Mouse (Mus musculus): ENCODE data around the gene Ociad1.

- TF ChIP-seq CTCF (conservative IDR thresholded peaks at IDR 0.05; ENCODE audit: insufficient read depth, insufficient read length, low read depth, low read length) (no peak), POLR2A (IDR thresholded peaks at IDR 0.05; ENCODE audit: low read depth, low read length) (no peak)
These were observed 46.2 kb upstream of the Ociad1 start for GRCm38 (mm10) chr5:73246414-73246813.

All from kidney, adult 2 months (tissue).